Mouse (Mus musculus): ENCODE results near the gene Nid2.
A peak's percentile ranks its signal among the peaks of the same experiment; 100 is the strongest.

The Nid2 gene

DNA sequence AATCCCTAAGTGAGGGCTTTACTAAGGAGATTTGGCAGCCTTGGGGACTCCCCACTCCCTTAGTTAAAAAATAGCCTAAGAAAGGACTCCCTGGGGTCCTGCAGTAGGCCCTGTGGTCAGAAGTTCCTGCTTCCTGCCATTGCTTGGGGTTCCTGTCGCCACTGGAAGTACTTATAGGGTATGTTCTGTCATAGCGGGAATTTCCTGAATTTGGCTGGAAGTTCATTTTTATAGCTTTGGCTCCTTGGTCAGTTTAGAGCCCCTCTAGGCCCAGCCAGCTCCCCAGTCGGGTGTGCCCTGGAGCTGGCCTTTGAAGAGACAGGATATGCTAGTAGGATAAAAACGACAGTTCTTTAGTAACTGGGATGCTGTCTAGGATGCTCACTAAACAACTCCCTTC is 43.8 kb downstream of the Nid2 start:
- no peak for DNase-seq

GRCm38 (mm10) chr14:19796541-19797304 is 45.7 kb downstream of the Nid2 start:
- no peak for DNase-seq

DNA sequence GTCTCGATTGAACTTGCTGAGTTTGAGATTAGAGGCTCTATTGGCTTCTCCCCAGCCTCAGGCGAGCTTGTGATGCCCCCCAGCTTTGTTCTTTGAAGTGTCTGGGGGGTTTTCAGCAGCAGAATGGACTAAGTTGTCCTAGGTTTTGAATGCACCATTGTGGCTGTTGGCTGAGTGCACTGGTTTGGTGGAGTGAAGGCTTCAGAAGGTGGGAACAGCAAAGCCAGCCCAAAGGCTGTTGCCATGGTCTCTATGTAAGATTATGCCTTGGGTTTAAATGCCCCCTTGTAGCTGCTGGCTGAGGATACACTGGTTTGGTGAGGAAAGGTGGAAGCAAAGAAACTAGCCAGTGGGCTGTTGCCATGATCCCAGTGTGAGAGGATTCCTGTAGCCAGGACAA is 49.4 kb downstream of the Nid2 start:
- no peak for DNase-seq

GRCm38 (mm10) chr14:19801474-19802215 is 50.6 kb downstream of the Nid2 start:
- no peak for DNase-seq

DNA sequence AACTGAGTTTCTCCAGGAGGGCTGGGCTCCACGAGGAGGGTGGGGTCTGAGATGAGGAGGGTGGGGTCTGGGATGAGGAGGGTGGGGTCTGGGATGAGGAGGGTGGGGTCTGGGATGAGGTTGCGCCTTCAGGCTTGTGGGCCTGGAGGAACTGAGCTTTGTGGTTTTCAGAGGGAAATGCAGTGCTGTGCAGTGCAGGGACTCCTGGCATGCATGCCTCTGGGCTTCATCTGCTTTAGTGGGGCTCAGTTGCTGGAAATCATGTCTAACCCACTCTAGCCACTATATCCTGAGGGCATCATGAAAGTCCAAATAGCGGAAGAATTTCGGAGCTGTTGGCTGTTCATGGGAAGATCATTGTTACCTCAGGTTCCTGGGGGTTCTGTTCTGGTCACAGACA is 52.2 kb downstream of the Nid2 start:
- DNase-seq = no peak

DNA sequence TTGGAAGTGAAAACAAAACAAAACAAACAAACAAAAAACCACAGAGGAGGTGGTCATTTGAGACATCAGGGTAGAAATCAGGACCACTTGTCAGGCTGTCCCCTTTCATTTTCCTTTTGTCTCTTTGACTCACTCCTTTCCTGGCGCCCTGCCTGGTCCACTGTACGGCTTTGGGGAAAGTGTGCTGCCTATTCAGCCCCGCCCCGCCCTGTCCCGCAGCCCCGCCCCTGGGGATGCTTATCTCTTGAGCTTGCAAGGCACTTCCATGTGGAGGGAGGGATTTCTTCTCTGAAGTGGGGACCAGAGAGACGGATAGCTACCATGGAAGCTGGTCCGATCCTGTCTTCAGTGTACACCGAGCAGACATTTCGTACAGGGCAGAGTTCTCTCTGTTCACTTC is 52.6 kb downstream of the Nid2 start:
- no peak for DNase-seq

DNA sequence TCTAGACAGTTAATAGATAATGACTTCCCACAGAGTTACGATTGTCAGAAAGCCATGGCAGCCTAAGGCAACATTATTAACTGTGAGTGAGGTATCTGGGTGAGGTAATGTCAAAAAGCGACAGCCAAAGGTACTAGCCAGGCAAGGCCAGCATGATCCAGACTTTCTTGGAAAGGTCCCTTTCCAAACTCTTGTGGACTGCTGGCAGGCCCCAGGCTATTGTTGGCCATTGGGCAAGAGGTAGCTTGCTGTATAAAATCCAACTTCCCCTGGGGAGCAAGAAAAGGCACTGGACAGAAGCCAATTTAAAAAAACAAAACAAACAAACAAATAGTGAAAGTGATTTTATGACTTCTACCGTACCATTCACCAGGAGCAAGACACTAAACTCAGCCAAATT is 56.3 kb downstream of the Nid2 start:
- DNase-seq = peak; percentile 15

GRCm38 (mm10) chr14:19807858-19808257 is 56.8 kb downstream of the Nid2 start:
- no peak for DNase-seq

GRCm38 (mm10) chr14:19809934-19810333 is 58.9 kb downstream of the Nid2 start:
- no peak for DNase-seq

DNA sequence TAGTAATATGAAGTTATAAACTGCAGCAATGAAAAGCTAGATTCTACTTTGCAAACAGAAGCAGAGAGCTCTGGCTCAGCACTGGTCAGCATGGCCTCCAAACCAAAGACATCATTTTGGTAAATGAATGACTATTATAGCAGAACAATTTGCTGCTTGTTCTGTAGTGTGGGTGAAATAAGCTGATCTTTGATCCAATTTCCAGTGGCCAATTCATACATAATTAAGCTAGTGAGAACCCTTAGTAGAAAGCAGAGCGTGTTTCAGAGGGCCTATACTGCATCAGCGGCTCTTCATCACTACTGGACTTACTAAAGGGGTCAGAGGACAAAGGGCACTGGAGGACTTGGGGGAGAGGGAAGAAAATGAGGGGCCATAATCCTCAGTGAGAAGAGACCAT is 62.0 kb downstream of the Nid2 start:
- no peak for DNase-seq

DNA sequence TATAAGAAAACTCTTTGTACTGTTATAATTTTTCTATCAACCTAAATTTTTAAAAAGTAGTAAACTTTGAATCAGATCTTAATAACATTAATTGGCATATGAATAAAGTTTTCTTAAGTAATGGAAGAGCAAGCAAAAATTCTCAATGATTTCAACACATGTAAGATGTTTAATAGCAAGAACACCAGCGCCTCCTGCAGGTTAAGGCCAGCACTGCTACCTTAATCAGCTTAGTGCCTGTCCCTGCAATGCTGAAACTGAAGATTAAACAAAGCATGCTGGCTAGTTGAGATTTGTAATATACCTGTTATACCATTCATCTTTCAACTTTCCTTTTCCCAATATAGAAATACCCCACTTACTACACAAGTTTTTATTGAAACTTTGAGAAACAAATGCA is 66.9 kb downstream of the Nid2 start:
- peak; percentile 76 for DNase-seq

DNA sequence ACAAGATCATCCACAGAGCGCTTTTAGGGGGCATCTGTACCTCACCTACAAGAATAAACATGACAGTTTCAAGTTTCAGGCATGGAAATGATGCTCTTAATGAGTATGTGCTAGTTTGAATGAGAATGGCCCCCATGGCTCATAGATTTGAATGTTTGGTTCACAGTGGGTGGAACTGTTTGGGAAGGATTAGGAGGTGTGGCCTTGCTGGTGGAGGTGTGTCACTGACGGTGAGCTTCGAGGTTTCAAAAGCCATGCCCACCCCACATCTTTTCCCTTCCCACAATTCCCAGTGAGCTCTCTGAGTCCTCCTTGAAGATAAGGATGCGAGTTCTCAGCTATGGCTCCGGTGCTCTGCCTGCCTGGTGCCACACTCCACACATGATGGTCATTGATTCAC is 70.6 kb downstream of the Nid2 start:
- no peak for DNase-seq

DNA sequence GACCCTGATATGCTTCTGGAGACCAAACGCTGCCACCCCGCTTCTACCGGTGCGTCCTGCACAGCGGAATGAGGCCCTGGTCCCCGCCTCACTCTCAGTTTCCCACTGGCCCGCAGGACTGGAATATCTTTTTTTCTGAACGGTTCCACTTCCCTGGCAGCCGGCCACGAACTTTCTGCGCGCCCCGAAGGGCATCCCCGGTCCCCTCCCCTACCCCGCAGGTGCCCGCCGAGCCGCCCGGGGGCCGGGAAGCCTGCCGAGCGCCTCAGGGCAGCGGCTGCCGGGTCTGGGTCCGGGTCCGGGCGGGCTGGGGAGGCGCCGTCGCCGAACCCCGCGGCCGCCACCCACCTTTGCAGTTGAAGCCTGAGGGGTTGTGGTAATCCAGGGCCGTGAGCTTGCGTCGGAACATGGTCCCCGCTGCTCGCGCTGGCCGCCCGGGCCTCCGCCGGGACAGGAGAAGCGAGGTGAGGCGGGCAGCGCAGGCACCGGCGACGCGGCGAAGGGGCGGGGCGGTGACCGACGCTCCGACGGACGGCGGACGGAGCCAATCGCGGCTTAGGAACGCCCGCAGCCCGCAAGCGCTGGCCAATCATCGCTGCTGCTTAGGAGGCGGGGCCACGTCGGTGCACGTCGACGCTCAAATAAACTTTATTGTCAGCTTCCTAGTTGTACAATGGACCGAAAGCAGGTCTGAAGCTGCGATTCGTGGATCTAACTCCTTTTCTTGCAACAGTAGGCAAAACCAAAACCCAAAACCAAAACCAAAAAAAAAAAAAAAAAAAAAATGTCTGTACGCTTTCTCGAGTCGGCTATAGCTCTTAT is 72.5 kb downstream of the Nid2 start, which contains the start of gene Rtraf:
TSS of gene Rtraf (minus strand) at position 504 of the 822 bp plus-strand sequence.
- peak; percentile 89 for DNase-seq

- DNase-seq = no peak
Measured at GRCm38 (mm10) chr14:19825481-19825880, 74.4 kb downstream of the Nid2 start.

GRCm38 (mm10) chr14:19836289-19836688 is 85.2 kb downstream of the Nid2 start:
- no peak for DNase-seq

DNA sequence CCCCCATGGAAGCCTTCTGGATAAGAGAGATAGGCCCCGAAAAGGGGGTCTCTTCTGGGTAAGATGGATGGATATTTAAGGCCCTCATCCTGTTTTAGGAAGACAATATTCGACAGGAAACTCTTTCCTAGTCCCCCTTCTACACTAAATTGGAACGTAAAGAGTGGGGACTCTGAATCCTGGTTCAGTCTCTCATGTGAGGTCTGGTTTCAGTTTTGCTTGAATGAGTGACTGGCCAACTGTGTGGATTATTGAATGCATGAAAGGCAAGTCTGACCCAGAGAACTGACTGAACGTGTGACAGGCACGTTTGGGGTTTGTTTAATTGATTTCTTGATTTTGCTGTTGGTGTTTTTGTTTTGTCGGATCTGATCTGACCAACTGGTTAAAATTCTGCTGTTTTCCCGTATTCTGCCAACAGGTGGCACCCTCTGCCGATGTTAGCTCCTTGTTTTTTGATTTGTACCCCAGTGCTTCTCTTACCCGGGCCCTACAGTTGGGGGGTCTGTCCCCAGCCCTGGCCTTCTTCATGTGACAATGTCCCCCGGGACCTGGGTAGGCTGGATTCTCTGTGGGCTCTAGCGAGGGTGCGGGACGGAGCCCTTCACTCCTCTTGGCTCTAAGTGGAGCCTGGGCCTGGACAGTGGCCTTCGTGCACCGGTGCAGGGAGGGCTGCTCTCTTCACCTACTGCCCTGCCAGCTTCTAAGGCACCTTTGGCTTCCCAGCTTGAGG is 88.7 kb downstream of the Nid2 start:
- peak; percentile 24 for DNase-seq

GRCm38 (mm10) chr14:19853471-19853870 is 102.4 kb downstream of the Nid2 start:
- no peak for DNase-seq

DNA sequence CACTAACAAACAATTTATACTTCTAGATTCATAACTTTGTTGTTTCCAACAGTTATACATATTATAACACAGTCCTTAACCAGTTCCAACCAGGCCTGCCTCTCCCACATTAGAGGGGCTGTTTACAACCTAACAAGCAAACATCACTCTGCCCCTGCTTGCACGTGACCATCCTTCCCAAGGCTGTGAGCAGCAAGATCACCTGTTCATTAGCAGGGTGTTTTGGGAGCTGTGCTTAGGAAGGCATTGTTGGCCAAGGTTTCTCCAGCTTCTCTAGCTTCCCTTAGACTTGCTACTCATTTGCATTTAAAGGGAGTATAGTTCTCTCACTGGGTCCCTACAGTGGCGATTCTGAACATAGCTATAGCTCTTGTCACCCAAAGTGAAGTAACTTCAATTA is 107.2 kb downstream of the Nid2 start:
- DNase-seq = no peak

DNA sequence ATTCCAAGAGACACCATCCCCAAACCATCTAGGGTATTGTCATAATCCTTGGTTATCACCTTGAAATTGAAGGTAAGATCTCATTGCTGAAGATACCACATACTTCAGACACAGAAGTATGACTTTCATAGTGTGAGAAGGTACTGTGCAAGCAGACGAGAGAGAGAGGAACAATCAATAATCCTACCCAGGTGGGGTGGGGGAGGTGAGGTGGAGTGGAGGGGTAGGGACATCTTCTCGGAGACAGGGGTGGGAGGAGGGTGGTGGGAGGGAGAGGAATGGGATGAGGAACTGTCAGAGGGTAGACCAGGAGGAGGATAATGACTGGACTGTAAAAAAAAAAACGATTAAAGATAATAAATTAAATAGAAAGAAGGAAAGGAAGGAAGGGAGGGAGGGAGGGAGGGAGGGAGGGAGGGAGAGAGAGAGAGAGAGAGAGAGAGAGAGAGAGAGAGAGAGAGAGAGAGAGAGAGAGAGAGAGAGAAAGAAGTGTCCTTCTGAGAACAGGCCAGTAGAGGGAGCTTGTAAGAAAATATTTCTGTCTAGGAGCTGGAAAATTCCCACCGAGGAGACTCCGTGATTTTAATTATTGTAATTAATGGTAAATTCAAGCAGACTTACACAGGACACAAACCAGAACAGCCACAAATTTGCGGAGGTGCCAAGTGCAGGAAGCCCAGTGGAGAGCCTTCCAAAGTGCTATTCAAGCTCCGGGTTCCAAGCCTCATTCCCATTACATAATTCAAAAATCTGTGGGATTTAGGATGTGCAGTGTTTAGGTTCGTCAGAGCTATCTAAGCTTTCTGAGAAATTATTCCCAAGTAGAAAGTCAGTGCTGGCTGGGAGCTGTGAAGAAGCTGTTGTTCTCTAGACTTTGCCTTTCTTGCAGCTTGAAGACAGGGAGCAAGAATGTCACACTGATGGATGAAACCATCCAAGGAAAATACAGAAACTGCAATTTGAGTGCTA is 108.0 kb downstream of the Nid2 start:
- no peak for DNase-seq

DNA sequence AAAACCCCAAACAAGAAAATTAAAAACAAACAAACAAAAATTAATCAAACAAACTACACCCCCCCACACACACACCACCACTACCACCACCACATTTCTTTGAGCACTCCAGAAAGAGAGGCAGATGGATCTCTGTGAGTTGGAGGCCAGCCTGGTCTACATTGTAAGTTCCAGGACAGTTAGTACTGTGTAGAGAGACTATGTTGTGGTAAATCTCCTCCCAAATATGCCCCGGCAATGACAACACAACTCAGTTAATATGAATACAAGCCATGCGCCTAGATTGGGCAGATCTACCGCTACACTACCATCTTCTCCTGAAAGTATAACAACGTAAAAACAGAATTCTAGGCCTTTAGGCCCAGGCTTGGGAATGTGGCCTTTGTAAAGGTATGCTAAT is 109.2 kb downstream of the Nid2 start:
- DNase-seq = no peak
